Mouse (Mus musculus) monocyte, adult 59 days (primary cell): Measurements from ENCODE around the gene Krtap9-3. TPM values are rescaled to one million over a fixed set of nuclear protein-coding genes. Genes with fewer than 3 reads are reported as not detected.

ENCODE experiments used
- total RNA-seq, 2 experiments: library from RNA; stranded (reverse); gene quantifications; one replicate each; pipeline ENCODE4 v1.2.4; 2023

Gene Krtap9-3
- not detected for total RNA-seq

GRCm38 (mm10) chr11:99597742-99598141 lies at the start of gene Krtap9-3:
Krtap9-3 (minus strand) TSS chr11:99598105.

GRCm38 (mm10) chr11:99643635-99644139 lies 45.8 kb upstream of the Krtap9-3 start, which contains the start of gene Krtap4-7:
Krtap4-7 (minus strand) TSS chr11:99644089.

GRCm38 (mm10) chr11:99634653-99635134 lies 36.8 kb upstream of the Krtap9-3 start, which contains the start of gene Krtap4-2:
Krtap4-2 (minus strand) TSS chr11:99635084.

GRCm38 (mm10) chr11:99628138-99628537 lies 30.2 kb upstream of the Krtap9-3 start, which contains the start of gene Krtap4-1:
Krtap4-1 (minus strand) TSS chr11:99628238.

GRCm38 (mm10) chr11:99620335-99620734 lies 22.4 kb upstream of the Krtap9-3 start, which contains the start of gene Gm11562:
Gm11562 (minus strand) TSS chr11:99620435.

GRCm38 (mm10) chr11:99614796-99615363 lies 17.0 kb upstream of the Krtap9-3 start, which contains the start of gene Krtap2-4:
Krtap2-4 (minus strand) TSS chr11:99614846.

GRCm38 (mm10) chr11:99610089-99610488 lies 12.2 kb upstream of the Krtap9-3 start, which contains the start of gene Gm11937:
Gm11937 (minus strand) TSS chr11:99610189.

GRCm38 (mm10) chr11:99603208-99603607 lies 5.3 kb upstream of the Krtap9-3 start, which contains the start of gene Gm11938:
Gm11938 (minus strand) TSS chr11:99603308.

GRCm38 (mm10) chr11:99590981-99591380 lies 6.9 kb downstream of the Krtap9-3 start, which contains the start of gene Krtap1-3:
Krtap1-3 (minus strand) TSS chr11:99591339.

GRCm38 (mm10) chr11:99583245-99583704 lies 14.6 kb downstream of the Krtap9-3 start, which contains the start of gene Krtap1-4:
Krtap1-4 (minus strand) TSS chr11:99583654.

GRCm38 (mm10) chr11:99580636-99581035 lies 17.3 kb downstream of the Krtap9-3 start, which contains the start of gene Krtap1-5:
Krtap1-5 (minus strand) TSS chr11:99581016.

GRCm38 (mm10) chr11:99566530-99566929 lies 31.4 kb downstream of the Krtap9-3 start, which contains the start of gene Krtap3-1:
Krtap3-1 (minus strand) TSS chr11:99566630.

GRCm38 (mm10) chr11:99559366-99559765 lies 38.5 kb downstream of the Krtap9-3 start, which contains the start of gene Gm11939:
Gm11939 (minus strand) TSS chr11:99559466.

GRCm38 (mm10) chr11:99556753-99557152 lies 41.2 kb downstream of the Krtap9-3 start, which contains the start of gene Krtap3-2:
Krtap3-2 (minus strand) TSS chr11:99556853.

GRCm38 (mm10) chr11:99550765-99551164 lies 47.1 kb downstream of the Krtap9-3 start, which contains the start of gene Krtap3-3:
Krtap3-3 (minus strand) TSS chr11:99550865.

Other genes starting within 250 kb of the Krtap9-3 start
- not detected for gene Krt27, start 247.0 kb downstream of the Krtap9-3 start, total RNA-seq
- not detected for gene Krt28, start 223.2 kb downstream of the Krtap9-3 start, total RNA-seq
- gene Krt10, start 208.7 kb downstream of the Krtap9-3 start, total RNA-seq: 1 to 10 TPM in 1 of 2 experiments, not detected in 1; 2.0 TPM
- gene Krt12, start 175.8 kb downstream of the Krtap9-3 start, total RNA-seq: not detected
- not detected for gene Krt20, start 160.0 kb downstream of the Krtap9-3 start, total RNA-seq
- gene Krt23, start 105.0 kb downstream of the Krtap9-3 start, total RNA-seq: not detected
- not detected for gene Krt39, start 76.8 kb downstream of the Krtap9-3 start, total RNA-seq
- not detected for gene Krt40, start 54.9 kb downstream of the Krtap9-3 start, total RNA-seq
- gene Krtap3-3, start 47.2 kb downstream of the Krtap9-3 start, total RNA-seq: not detected
- gene Krtap3-2, start 41.3 kb downstream of the Krtap9-3 start, total RNA-seq: not detected
- not detected for gene Gm11939, start 38.6 kb downstream of the Krtap9-3 start, total RNA-seq
- not detected for gene Krtap3-1, start 31.5 kb downstream of the Krtap9-3 start, total RNA-seq
- gene Krtap1-5, start 17.1 kb downstream of the Krtap9-3 start, total RNA-seq: not detected
- not detected for gene Krtap1-4, start 14.5 kb downstream of the Krtap9-3 start, total RNA-seq
- gene Krtap1-3, start 6.8 kb downstream of the Krtap9-3 start, total RNA-seq: not detected
- not detected for gene Gm11938, start 5.2 kb upstream of the Krtap9-3 start, total RNA-seq
- gene Gm11937, start 12.1 kb upstream of the Krtap9-3 start, total RNA-seq: not detected
- not detected for gene Krtap2-4, start 16.7 kb upstream of the Krtap9-3 start, total RNA-seq
- not detected for gene Gm11562, start 22.3 kb upstream of the Krtap9-3 start, total RNA-seq
- gene Krtap4-1, start 30.1 kb upstream of the Krtap9-3 start, total RNA-seq: not detected
- not detected for gene Krtap4-2, start 37.0 kb upstream of the Krtap9-3 start, total RNA-seq
- gene Krtap4-7, start 46.0 kb upstream of the Krtap9-3 start, total RNA-seq: not detected
- not detected for gene Gm11555, start 52.1 kb upstream of the Krtap9-3 start, total RNA-seq
- gene Gm11563, start 60.9 kb upstream of the Krtap9-3 start, total RNA-seq: not detected
- not detected for gene Krtap4-6, start 67.9 kb upstream of the Krtap9-3 start, total RNA-seq
- not detected for gene Gm14190, start 92.6 kb upstream of the Krtap9-3 start, total RNA-seq
- gene Gm14180, start 136.2 kb upstream of the Krtap9-3 start, total RNA-seq: not detected
- gene Gm11595, start 174.8 kb upstream of the Krtap9-3 start, total RNA-seq: not detected
- not detected for gene Krtap4-8, start 182.6 kb upstream of the Krtap9-3 start, total RNA-seq
- not detected for gene Krtap4-9, start 187.1 kb upstream of the Krtap9-3 start, total RNA-seq
- gene Gm11596, start 195.4 kb upstream of the Krtap9-3 start, total RNA-seq: not detected
- not detected for gene Gm11569, start 200.8 kb upstream of the Krtap9-3 start, total RNA-seq
- not detected for gene Gm11554, start 206.3 kb upstream of the Krtap9-3 start, total RNA-seq
- not detected for gene Krtap4-13, start 211.8 kb upstream of the Krtap9-3 start, total RNA-seq
- gene Gm11564, start 217.6 kb upstream of the Krtap9-3 start, total RNA-seq: not detected
- not detected for gene 2300003K06Rik, start 240.0 kb upstream of the Krtap9-3 start, total RNA-seq